Mouse (Mus musculus): Measurements from ENCODE around the gene Rgs8. TPM values are rescaled to one million over a fixed set of nuclear protein-coding genes. Genes with fewer than 3 reads are reported as not detected.

Gene Rgs8
- polyA plus RNA-seq, 1 experiment from 2014 or later = 47.1 TPM

GRCm38 (mm10) chr1:153704996-153705395, 52.2 kb downstream of the Rgs8 start:
- Histone ChIP-seq H3K9ac (ENCODE audit: low read depth, low read length) (no peak overlapping the region), H3K36me3 (ENCODE audit: control insufficient read depth, insufficient read depth, low read length) (no peaks in the 10 kb centered on the region), H3K27ac (ENCODE audit: low read length) (no peak overlapping the region), H3K27me3 (ENCODE audit: control insufficient read depth, insufficient read depth, low read depth, low read length) (no peaks in the 10 kb centered on the region), H3K4me1 (ENCODE audit: control insufficient read depth, insufficient read depth, low read length) (peaks cover 17% of the 10 kb centered on the region), H3K9me3 (replicated peaks; ENCODE audit: control insufficient read depth, low read length, poor library complexity, severe bottlenecking) (no peaks in the 10 kb centered on the region), H3K4me3 (ENCODE audit: low read depth, low read length) (no peak overlapping the region), H3K4me2 (ENCODE audit: low read length) (no peak overlapping the region)
- no peak for ATAC-seq
- 19% methylated on average over 3 of the region's 3 CpGs for WGBS

- WGBS = 88% methylated on average over 5 of the region's 5 CpGs
- no peak for ATAC-seq
- H3K4me2 ChIP-seq (ENCODE audit: low read length) = no peak overlapping the region
Measured at GRCm38 (mm10) chr1:153708626-153709025, 55.8 kb downstream of the Rgs8 start.

GRCm38 (mm10) chr1:153709451-153709850, 56.6 kb downstream of the Rgs8 start:
- 74% methylated on average over 5 of the region's 5 CpGs for WGBS

More at GRCm38 (mm10) chr1:153708626-153709025, 55.8 kb downstream of the Rgs8 start:
- H3K27ac ChIP-seq (ENCODE audit: low read length) = no peak overlapping the region
- no peaks in the 10 kb centered on the region for H3K36me3 ChIP-seq (ENCODE audit: control insufficient read depth, insufficient read depth, low read length)
- no peaks in the 10 kb centered on the region for H3K27me3 ChIP-seq (ENCODE audit: control insufficient read depth, insufficient read depth, low read depth, low read length)
- H3K4me1 ChIP-seq (ENCODE audit: control insufficient read depth, insufficient read depth, low read length) = peaks cover 8% of the 10 kb centered on the region
- H3K4me3 ChIP-seq (ENCODE audit: low read depth, low read length) = no peak overlapping the region
- H3K9ac ChIP-seq (ENCODE audit: low read depth, low read length) = no peak overlapping the region
- no peaks in the 10 kb centered on the region for H3K9me3 ChIP-seq (replicated peaks; ENCODE audit: control insufficient read depth, low read length, poor library complexity, severe bottlenecking)

DNA sequence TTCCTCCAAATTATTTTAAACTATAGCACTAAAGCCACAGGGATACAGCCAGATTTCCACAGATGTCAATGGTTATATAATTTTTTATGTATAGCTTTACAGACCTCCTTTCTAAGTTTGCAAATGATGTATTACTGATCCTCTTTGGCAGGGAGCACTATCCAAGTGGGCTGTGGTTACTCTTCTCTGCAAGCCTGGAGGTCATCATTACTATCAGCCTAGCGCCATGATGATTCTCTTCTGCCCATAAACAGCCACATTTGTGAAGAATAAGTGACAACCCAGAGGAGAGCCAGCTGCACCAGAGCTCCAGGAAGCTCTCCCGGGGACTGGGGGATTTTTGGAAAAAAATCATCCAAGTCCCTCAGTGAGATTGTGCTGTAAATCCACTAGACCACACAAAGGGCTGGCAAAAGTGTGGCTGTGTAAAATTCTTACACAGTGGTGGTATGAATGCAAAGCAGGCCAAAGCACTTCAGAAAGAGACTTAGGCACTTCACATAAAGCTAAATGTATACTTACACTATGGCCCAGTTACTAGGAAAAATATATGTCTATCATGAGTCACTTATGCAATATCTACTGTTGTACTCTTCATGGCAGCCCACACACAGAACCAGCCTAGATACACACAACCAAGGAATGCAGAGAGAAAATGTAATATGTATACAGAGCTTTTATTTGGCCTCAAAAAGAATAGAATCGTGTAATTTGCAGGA, 58.9 kb downstream of the Rgs8 start:
- H3K27me3 ChIP-seq (ENCODE audit: control insufficient read depth, insufficient read depth, low read depth, low read length) = no peaks in the 10 kb centered on the region
- no peaks in the 10 kb centered on the region for H3K36me3 ChIP-seq (ENCODE audit: control insufficient read depth, insufficient read depth, low read length)
- H3K4me3 ChIP-seq (ENCODE audit: low read depth, low read length) = no peak overlapping the region
- no peak overlapping the region for H3K9ac ChIP-seq (ENCODE audit: low read depth, low read length)
- 84% methylated on average over 3 of the region's 3 CpGs for WGBS
- H3K9me3 ChIP-seq (replicated peaks; ENCODE audit: control insufficient read depth, low read length, poor library complexity, severe bottlenecking) = no peaks in the 10 kb centered on the region
- no peak for ATAC-seq
- H3K4me2 ChIP-seq (ENCODE audit: low read length) = no peak overlapping the region
- no peaks in the 10 kb centered on the region for H3K4me1 ChIP-seq (ENCODE audit: control insufficient read depth, insufficient read depth, low read length)
- no peak overlapping the region for H3K27ac ChIP-seq (ENCODE audit: low read length)

More at GRCm38 (mm10) chr1:153709451-153709850, 56.6 kb downstream of the Rgs8 start:
- ATAC-seq = no peak
- H3K36me3 ChIP-seq (ENCODE audit: control insufficient read depth, insufficient read depth, low read length) = no peaks in the 10 kb centered on the region
- no peaks in the 10 kb centered on the region for H3K27me3 ChIP-seq (ENCODE audit: control insufficient read depth, insufficient read depth, low read depth, low read length)
- H3K4me1 ChIP-seq (ENCODE audit: control insufficient read depth, insufficient read depth, low read length) = no peaks in the 10 kb centered on the region
- H3K27ac ChIP-seq (ENCODE audit: low read length) = no peak overlapping the region
- no peaks in the 10 kb centered on the region for H3K9me3 ChIP-seq (replicated peaks; ENCODE audit: control insufficient read depth, low read length, poor library complexity, severe bottlenecking)
- no peak overlapping the region for H3K4me3 ChIP-seq (ENCODE audit: low read depth, low read length)
- H3K9ac ChIP-seq (ENCODE audit: low read depth, low read length) = no peak overlapping the region
- H3K4me2 ChIP-seq (ENCODE audit: low read length) = no peak overlapping the region

- H3K9me3 ChIP-seq (replicated peaks; ENCODE audit: control insufficient read depth, low read length, poor library complexity, severe bottlenecking) = no peaks in the 10 kb centered on the region
- H3K4me1 ChIP-seq (ENCODE audit: control insufficient read depth, insufficient read depth, low read length) = no peaks in the 10 kb centered on the region
- no peaks in the 10 kb centered on the region for H3K27me3 ChIP-seq (ENCODE audit: control insufficient read depth, insufficient read depth, low read depth, low read length)
- no peaks in the 10 kb centered on the region for H3K36me3 ChIP-seq (ENCODE audit: control insufficient read depth, insufficient read depth, low read length)
- ATAC-seq = no peak
- no peak overlapping the region for H3K4me3 ChIP-seq (ENCODE audit: low read depth, low read length)
- H3K4me2 ChIP-seq (ENCODE audit: low read length) = no peak overlapping the region
- 96% methylated on average over 2 of the region's 2 CpGs for WGBS
- no peak overlapping the region for H3K27ac ChIP-seq (ENCODE audit: low read length)
- no peak overlapping the region for H3K9ac ChIP-seq (ENCODE audit: low read depth, low read length)
Measured at GRCm38 (mm10) chr1:153712633-153713032, 59.8 kb downstream of the Rgs8 start.

DNA sequence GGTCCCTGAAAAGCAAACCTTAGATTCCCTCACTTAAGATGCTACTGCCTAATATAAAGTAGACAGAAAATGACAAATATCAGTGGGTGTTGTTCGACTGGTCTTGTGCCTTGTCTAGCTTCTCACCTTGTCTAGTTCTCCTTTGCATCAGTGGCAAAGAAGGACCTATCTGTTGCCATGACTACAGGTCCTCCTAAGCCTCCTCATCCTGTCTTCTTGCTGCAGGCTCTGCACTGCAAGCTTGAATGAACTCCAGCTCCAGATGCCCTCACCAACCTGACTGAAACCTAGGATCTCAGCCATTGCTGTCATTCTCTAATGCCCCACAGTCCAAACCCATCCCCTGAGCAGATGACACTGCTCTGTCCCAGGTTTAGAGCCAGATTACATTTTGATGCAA, 65.2 kb downstream of the Rgs8 start:
- 84% methylated on average over 1 of the region's 1 CpGs for WGBS
- Histone ChIP-seq H3K9me3 (replicated peaks; ENCODE audit: control insufficient read depth, low read length, poor library complexity, severe bottlenecking) (no peaks in the 10 kb centered on the region), H3K36me3 (ENCODE audit: control insufficient read depth, insufficient read depth, low read length) (no peaks in the 10 kb centered on the region), H3K4me2 (ENCODE audit: low read length) (no peak overlapping the region), H3K27me3 (ENCODE audit: control insufficient read depth, insufficient read depth, low read depth, low read length) (no peaks in the 10 kb centered on the region), H3K27ac (ENCODE audit: low read length) (no peak overlapping the region), H3K9ac (ENCODE audit: low read depth, low read length) (no peak overlapping the region), H3K4me1 (ENCODE audit: control insufficient read depth, insufficient read depth, low read length) (no peaks in the 10 kb centered on the region), H3K4me3 (ENCODE audit: low read depth, low read length) (no peak overlapping the region)
- ATAC-seq = no peak

DNA sequence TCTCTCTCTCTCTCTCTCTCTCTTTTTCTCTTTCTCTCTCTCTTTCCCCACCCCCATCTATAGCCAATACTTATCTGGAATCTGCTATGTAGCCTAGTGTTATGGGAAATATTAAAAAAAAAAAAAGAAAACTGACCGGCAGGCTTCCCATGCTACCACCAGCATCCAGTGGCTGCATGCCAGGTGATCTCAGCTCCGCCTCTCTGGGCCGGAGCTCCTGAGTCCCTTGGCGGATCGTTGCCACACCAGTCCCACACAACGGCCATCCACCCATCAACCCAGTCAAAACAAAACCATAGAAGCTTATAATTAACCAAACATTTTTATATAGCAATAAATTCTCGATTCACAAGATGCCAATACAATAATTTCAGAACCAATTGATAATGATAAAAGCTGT, 68.1 kb downstream of the Rgs8 start:
- WGBS = 88% methylated on average over 7 of the region's 7 CpGs
- Histone ChIP-seq H3K4me2 (ENCODE audit: low read length) (no peak overlapping the region), H3K9me3 (replicated peaks; ENCODE audit: control insufficient read depth, low read length, poor library complexity, severe bottlenecking) (no peaks in the 10 kb centered on the region), H3K36me3 (ENCODE audit: control insufficient read depth, insufficient read depth, low read length) (no peaks in the 10 kb centered on the region), H3K9ac (ENCODE audit: low read depth, low read length) (no peak overlapping the region), H3K4me3 (ENCODE audit: low read depth, low read length) (no peak overlapping the region), H3K27me3 (ENCODE audit: control insufficient read depth, insufficient read depth, low read depth, low read length) (no peaks in the 10 kb centered on the region), H3K4me1 (ENCODE audit: control insufficient read depth, insufficient read depth, low read length) (no peaks in the 10 kb centered on the region), H3K27ac (ENCODE audit: low read length) (no peak overlapping the region)
- ATAC-seq = no peak

DNA sequence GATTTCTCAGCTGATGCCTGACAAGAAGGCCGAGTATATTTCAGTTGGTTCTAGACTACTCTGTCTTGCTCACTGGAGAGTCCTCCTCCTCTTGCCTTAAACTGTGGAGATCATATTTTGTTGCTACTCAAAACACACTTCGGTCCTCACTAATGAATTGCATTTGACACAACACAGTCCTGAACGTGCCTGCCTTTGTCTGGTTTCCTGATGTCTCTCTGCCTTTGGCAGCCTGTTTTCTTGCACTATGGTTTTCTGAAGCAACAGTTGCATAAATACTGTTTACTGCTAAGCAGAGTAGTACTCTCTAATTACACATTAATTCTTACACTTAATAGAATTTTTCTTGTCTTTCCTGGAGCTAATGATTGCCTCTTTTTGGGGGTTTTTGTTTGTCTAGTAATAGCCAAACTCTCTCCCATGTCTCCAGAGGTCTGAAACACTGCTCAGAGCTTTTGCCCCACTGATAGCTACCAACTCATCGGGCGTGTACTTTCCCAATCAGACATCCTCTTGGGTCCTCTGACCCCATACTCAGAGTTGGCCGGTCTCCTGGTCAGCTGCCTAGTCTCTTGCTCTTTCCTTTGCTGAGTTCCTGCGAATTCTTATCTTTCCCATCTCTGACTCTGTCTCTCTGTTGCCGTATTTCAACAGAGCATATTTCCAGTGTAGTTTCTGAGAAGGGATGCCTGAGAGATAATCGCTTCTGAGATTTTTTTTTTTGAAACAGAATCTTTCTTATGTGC, 68.9 kb downstream of the Rgs8 start:
- H3K27me3 ChIP-seq (ENCODE audit: control insufficient read depth, insufficient read depth, low read depth, low read length) = no peaks in the 10 kb centered on the region
- H3K4me1 ChIP-seq (ENCODE audit: control insufficient read depth, insufficient read depth, low read length) = no peaks in the 10 kb centered on the region
- H3K36me3 ChIP-seq (ENCODE audit: control insufficient read depth, insufficient read depth, low read length) = no peaks in the 10 kb centered on the region
- 90% methylated on average over 9 of the region's 9 CpGs for WGBS
- no peak overlapping the region for H3K4me2 ChIP-seq (ENCODE audit: low read length)
- no peak overlapping the region for H3K27ac ChIP-seq (ENCODE audit: low read length)
- no peaks in the 10 kb centered on the region for H3K9me3 ChIP-seq (replicated peaks; ENCODE audit: control insufficient read depth, low read length, poor library complexity, severe bottlenecking)
- ATAC-seq = no peak
- H3K9ac ChIP-seq (ENCODE audit: low read depth, low read length) = no peak overlapping the region
- H3K4me3 ChIP-seq (ENCODE audit: low read depth, low read length) = no peak overlapping the region

GRCm38 (mm10) chr1:153723426-153723825, 70.6 kb downstream of the Rgs8 start:
- no peak overlapping the region for H3K4me2 ChIP-seq (ENCODE audit: low read length)
- no peaks in the 10 kb centered on the region for H3K4me1 ChIP-seq (ENCODE audit: control insufficient read depth, insufficient read depth, low read length)
- H3K27me3 ChIP-seq (ENCODE audit: control insufficient read depth, insufficient read depth, low read depth, low read length) = no peaks in the 10 kb centered on the region

More at GRCm38 (mm10) chr1:153723426-153723825, 70.6 kb downstream of the Rgs8 start:
- Histone ChIP-seq H3K9ac (ENCODE audit: low read depth, low read length) (no peak overlapping the region), H3K27ac (ENCODE audit: low read length) (no peak overlapping the region), H3K9me3 (replicated peaks; ENCODE audit: control insufficient read depth, low read length, poor library complexity, severe bottlenecking) (no peaks in the 10 kb centered on the region), H3K4me3 (ENCODE audit: low read depth, low read length) (no peak overlapping the region), H3K36me3 (ENCODE audit: control insufficient read depth, insufficient read depth, low read length) (no peaks in the 10 kb centered on the region)
- 82% methylated on average over 9 of the region's 9 CpGs for WGBS
- ATAC-seq = no peak
